Mouse (Mus musculus): ENCODE measurements around the gene Nol3. TPM values are rescaled to one million over a fixed set of nuclear protein-coding genes. Genes with fewer than 3 reads are reported as not detected.

Gene Nol3
- total and polyA plus RNA-seq, 3 experiments, result 0.63 to 0.89 TPM; not detected in 1

GRCm38 (mm10) chr8:105310118-105310517 lies 34.2 kb downstream of the Nol3 start:
- Histone ChIP-seq H3K27ac (ENCODE audit: control insufficient read depth, low read depth, low read length) (no peak overlapping the region), H3K4me1 (ENCODE audit: control insufficient read depth in 1 of 2, insufficient read depth in 2 of 2, low read length in 2 of 2) (peaks cover 22 to 28% of the 10 kb centered on the region in 2 experiments), H3K36me3 (ENCODE audit: control insufficient read depth in 1 of 2, insufficient read depth in 2 of 2, low read length in 2 of 2) (peaks cover 0 to 24% of the 10 kb centered on the region in 2 experiments; a peak in 2 of 4 replicates), H3K9ac (ENCODE audit: control insufficient read depth, low read depth, low read length, poor library complexity, severe bottlenecking) (no peak overlapping the region), H3K79me2 (ENCODE audit: control insufficient read depth, insufficient read depth, low read length, poor library complexity) (no peaks in the 10 kb centered on the region), H3K4me3 (ENCODE audit: control insufficient read depth in 1 of 2, insufficient read depth in 1 of 2, low read depth in 2 of 2, low read length in 2 of 2) (no peak overlapping the region), H3K27me3 (ENCODE audit: control insufficient read depth in 1 of 2, insufficient read depth in 2 of 2, low read length in 2 of 2) (no peaks in the 10 kb centered on the region), H3K9me3 (replicated peaks; ENCODE audit: insufficient read depth, low read length) (no peaks in the 10 kb centered on the region)
- DNase-seq (ENCODE audit: low read depth, low spot score), result no peak
- no peak for TF ChIP-seq HCFC1 (IDR thresholded peaks at IDR 0.05; ENCODE audit: low read depth, low read length)
- TF ChIP-seq CTCF (IDR thresholded peaks at IDR 0.05 in 2 of 3, conservative IDR thresholded peaks at IDR 0.05 in 1 of 3; ENCODE audit: control insufficient read depth in 1 of 3, insufficient read depth in 1 of 3, low read depth in 2 of 3, low read length in 3 of 3, poor library complexity in 1 of 3, severe bottlenecking in 1 of 3), result no peak
- TF ChIP-seq MYC (IDR thresholded peaks at IDR 0.05; ENCODE audit: low read depth, low read length), result no peak
- no peak for TF ChIP-seq KAT2A (conservative IDR thresholded peaks at IDR 0.05; ENCODE audit: low read depth, low read length)
- TF ChIP-seq RCOR1 (IDR thresholded peaks at IDR 0.05; ENCODE audit: low read depth, low read length), result no peak
- no peak for TF ChIP-seq CHD1 (IDR thresholded peaks at IDR 0.05; ENCODE audit: low read depth, low read length)
- TF ChIP-seq NELFE (IDR thresholded peaks at IDR 0.05; ENCODE audit: low read depth, low read length), result no peak
- no peak for TF ChIP-seq ZMIZ1 (IDR thresholded peaks at IDR 0.05; ENCODE audit: low read depth, low read length)
- no peak for TF ChIP-seq SIN3A (IDR thresholded peaks at IDR 0.05; ENCODE audit: low read length)

DNA sequence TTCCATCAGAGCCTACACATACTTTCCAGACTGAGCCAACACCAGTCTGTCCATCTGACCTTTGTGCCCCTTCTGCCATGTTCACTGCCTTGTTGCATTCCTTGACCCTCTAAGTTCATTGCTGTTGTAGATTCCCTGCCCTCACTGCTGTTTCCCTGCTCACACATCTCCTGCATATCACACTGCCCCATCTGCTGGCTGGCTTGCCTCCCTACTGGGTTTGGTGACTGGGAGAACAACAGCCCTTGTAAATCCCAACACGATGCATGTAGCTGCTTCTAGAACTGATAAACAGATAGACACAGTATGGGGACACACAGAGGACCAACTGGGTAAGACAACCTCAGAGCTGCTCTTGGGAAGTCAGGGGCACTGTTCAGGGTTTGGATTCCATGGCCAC lies 35.8 kb downstream of the Nol3 start:
- Histone ChIP-seq H3K27ac (ENCODE audit: control insufficient read depth, low read depth, low read length) (peak overlapping the region; percentile 4; the same call in 1 of the 2 replicates), H3K79me2 (ENCODE audit: control insufficient read depth, insufficient read depth, low read length, poor library complexity) (no peaks in the 10 kb centered on the region), H3K9ac (ENCODE audit: control insufficient read depth, low read depth, low read length, poor library complexity, severe bottlenecking) (no peak overlapping the region), H3K9me3 (replicated peaks; ENCODE audit: insufficient read depth, low read length) (no peaks in the 10 kb centered on the region), H3K4me1 (ENCODE audit: control insufficient read depth in 1 of 2, insufficient read depth in 2 of 2, low read length in 2 of 2) (peaks cover 22 to 28% of the 10 kb centered on the region in 2 experiments), H3K36me3 (ENCODE audit: control insufficient read depth in 1 of 2, insufficient read depth in 2 of 2, low read length in 2 of 2) (peaks cover 0 to 24% of the 10 kb centered on the region in 2 experiments; a peak in 2 of 4 replicates), H3K27me3 (ENCODE audit: control insufficient read depth in 1 of 2, insufficient read depth in 2 of 2, low read length in 2 of 2) (no peaks in the 10 kb centered on the region), H3K4me3 (ENCODE audit: control insufficient read depth in 1 of 2, insufficient read depth in 1 of 2, low read depth in 2 of 2, low read length in 2 of 2) (no peak overlapping the region)
- peak; percentile 71 for DNase-seq (ENCODE audit: low read depth, low spot score)
- TF ChIP-seq ZMIZ1 (IDR thresholded peaks at IDR 0.05; ENCODE audit: low read depth, low read length) (no peak; the same call in 1 of the 2 replicates), CHD2 (IDR thresholded peaks at IDR 0.05; ENCODE audit: low read length) (no peak), POLR2AphosphoS2 (IDR thresholded peaks at IDR 0.05; ENCODE audit: low read length) (no peak), POLR2A (IDR thresholded peaks at IDR 0.05; ENCODE audit: control insufficient read depth in 1 of 2, insufficient read depth in 1 of 2, low read depth in 1 of 2, low read length in 2 of 2, poor library complexity in 1 of 2) (no peak), RAD21 (IDR thresholded peaks at IDR 0.05; ENCODE audit: low read depth, low read length) (no peak; the same call in 1 of the 2 replicates), SMC3 (IDR thresholded peaks at IDR 0.05; ENCODE audit: low read depth, low read length) (peak; percentile 6), NRF1 (IDR thresholded peaks at IDR 0.05; ENCODE audit: insufficient read depth, low read depth, low read length, poor library complexity, severe bottlenecking) (no peak), ZC3H11A (IDR thresholded peaks at IDR 0.05; ENCODE audit: low read depth, low read length) (no peak), KAT2A (conservative IDR thresholded peaks at IDR 0.05; ENCODE audit: low read depth, low read length) (no peak), ZNF384 (IDR thresholded peaks at IDR 0.05; ENCODE audit: low read depth, low read length) (no peak), UBTF (IDR thresholded peaks at IDR 0.05; ENCODE audit: borderline replicate concordance, insufficient read depth, low read depth, low read length) (no peak), GABPA (IDR thresholded peaks at IDR 0.05; ENCODE audit: low read depth, low read length) (no peak), TBP (IDR thresholded peaks at IDR 0.05; ENCODE audit: low read depth, low read length) (no peak), CHD1 (IDR thresholded peaks at IDR 0.05; ENCODE audit: low read depth, low read length) (no peak), EP300 (IDR thresholded peaks at IDR 0.05; ENCODE audit: low read depth in 1 of 2, low read length in 2 of 2) (peak; percentile 14 to 49; a peak in 2 of 4 replicates), E2F4 (IDR thresholded peaks at IDR 0.05; ENCODE audit: borderline replicate concordance, low read depth, low read length) (no peak), MYB (IDR thresholded peaks at IDR 0.05; ENCODE audit: low read depth, low read length) (no peak), CTCF (IDR thresholded peaks at IDR 0.05 in 2 of 3, conservative IDR thresholded peaks at IDR 0.05 in 1 of 3; ENCODE audit: control insufficient read depth in 1 of 3, insufficient read depth in 1 of 3, low read depth in 2 of 3, low read length in 3 of 3, poor library complexity in 1 of 3, severe bottlenecking in 1 of 3) (peak in 2 of 3 experiments; percentile 17 to 39; a peak in 2 of 6 replicates), ETS1 (IDR thresholded peaks at IDR 0.05; ENCODE audit: low read depth, low read length) (peak; percentile 38; the same call in 1 of the 2 replicates), GATA1 (IDR thresholded peaks at IDR 0.05; ENCODE audit: low read depth, low read length) (peak; percentile 5; the same call in 1 of the 2 replicates), JUND (IDR thresholded peaks at IDR 0.05; ENCODE audit: low read depth, low read length) (no peak), MEF2A (IDR thresholded peaks at IDR 0.05; ENCODE audit: extremely low read depth, insufficient replicate concordance, low read depth, low read length, poor library complexity, severe bottlenecking) (no peak), ELF1 (IDR thresholded peaks at IDR 0.05; ENCODE audit: low read depth, low read length) (no peak), MAFK (IDR thresholded peaks at IDR 0.05; ENCODE audit: borderline replicate concordance, low read depth, low read length) (no peak), SIN3A (IDR thresholded peaks at IDR 0.05; ENCODE audit: low read length) (peak; percentile 45; the same call in 1 of the 2 replicates), MXI1 (IDR thresholded peaks at IDR 0.05; ENCODE audit: low read depth, low read length) (peak; percentile 38; the same call in 1 of the 2 replicates), MAX (IDR thresholded peaks at IDR 0.05; ENCODE audit: low read length) (no peak)
